Mouse (Mus musculus) layer of hippocampus, postnatal 10 days (tissue): ENCODE data around the gene Crlf1. TPM values are rescaled to one million over a fixed set of nuclear protein-coding genes. Genes with fewer than 3 reads are reported as not detected.

Experiments used
- DNase-seq, 2 experiments: peaks; one replicate each; pipeline ENCODE4 v3.0.0; 2021; ENCODE audit warnings: low spot score in 2 of 2
- long read RNA-seq: library from polyadenylated mRNA; stranded (forward); transcript quantifications from one replicate; pipeline ENCODE4 v2.0.0, GENCODE M21; 2023
- total RNA-seq, 2 experiments: library from RNA; stranded (reverse); gene quantifications; 2 replicates each; pipeline ENCODE4 v1.2.3; 2021

The Crlf1 gene
- 10 to 100 TPM; 21.3 to 22.0 TPM for total RNA-seq
- long read RNA-seq, transcript Crlf1-201 (9 exons, 1,644 nt): major isoform, 9 of 24 reads
- long read RNA-seq, partial matches to known transcripts: 2 of 24 reads
- long read RNA-seq, other reads (novel, unspliced or antisense): 12 of 24 reads

- DNase-seq: no peak
Measured at GRCm38 (mm10) chr8:70492664-70493640, at the start of gene Crlf1. Gene Crlf1 (plus strand): TSS chr8:70493158.

GRCm38 (mm10) chr8:70443326-70443725 is 49.6 kb upstream of the Crlf1 start:
- no peak for DNase-seq

- DNase-seq: no peak
Measured at GRCm38 (mm10) chr8:70445988-70446387, 47.0 kb upstream of the Crlf1 start.

GRCm38 (mm10) chr8:70447639-70448420 is 45.1 kb upstream of the Crlf1 start:
- DNase-seq: peak; percentile 62 to 71

GRCm38 (mm10) chr8:70452196-70452966 is 40.6 kb upstream of the Crlf1 start:
- DNase-seq: no peak

- no peak for DNase-seq
Measured at GRCm38 (mm10) chr8:70453852-70454251, 39.1 kb upstream of the Crlf1 start.

- DNase-seq: no peak
Measured at GRCm38 (mm10) chr8:70456996-70457395, 36.0 kb upstream of the Crlf1 start.

GRCm38 (mm10) chr8:70457882-70458281 is 35.1 kb upstream of the Crlf1 start:
- no peak for DNase-seq

- DNase-seq: no peak
Measured at GRCm38 (mm10) chr8:70458462-70458861, 34.5 kb upstream of the Crlf1 start.

- DNase-seq: no peak
Measured at GRCm38 (mm10) chr8:70459636-70460035, 33.3 kb upstream of the Crlf1 start.

- DNase-seq: no peak
Measured at GRCm38 (mm10) chr8:70460199-70460598, 32.8 kb upstream of the Crlf1 start.

- no peak for DNase-seq
Measured at GRCm38 (mm10) chr8:70460606-70461005, 32.4 kb upstream of the Crlf1 start.

GRCm38 (mm10) chr8:70461765-70462515 is 31.0 kb upstream of the Crlf1 start:
- no peak for DNase-seq

GRCm38 (mm10) chr8:70462516-70462813 is 30.5 kb upstream of the Crlf1 start:
- no peak for DNase-seq

GRCm38 (mm10) chr8:70463306-70463705 is 29.7 kb upstream of the Crlf1 start:
- DNase-seq: peak; percentile 59 to 64

- DNase-seq: no peak
Measured at GRCm38 (mm10) chr8:70464162-70464561, 28.8 kb upstream of the Crlf1 start.

GRCm38 (mm10) chr8:70465701-70466100 is 27.3 kb upstream of the Crlf1 start:
- DNase-seq: no peak

GRCm38 (mm10) chr8:70466305-70466704 is 26.7 kb upstream of the Crlf1 start:
- DNase-seq: no peak

GRCm38 (mm10) chr8:70466771-70467170 is 26.2 kb upstream of the Crlf1 start:
- no peak for DNase-seq

- no peak for DNase-seq
Measured at GRCm38 (mm10) chr8:70467229-70467725, 25.7 kb upstream of the Crlf1 start.
